Mouse (Mus musculus) liver, embryonic 14.5 days (tissue): ENCODE results near the gene Atg2a.

Experiments
- CTCF ChIP-seq: IDR thresholded peaks from 2 replicates; pipeline ENCODE4 v1.5.1; 2016; ENCODE audit warnings: antibody characterized with exemption, low read depth, control low read depth
- EP300 ChIP-seq: IDR thresholded peaks from 2 replicates; pipeline ENCODE4 v1.6.1; 2016; ENCODE audit warnings: antibody characterized with exemption, low read depth

DNA sequence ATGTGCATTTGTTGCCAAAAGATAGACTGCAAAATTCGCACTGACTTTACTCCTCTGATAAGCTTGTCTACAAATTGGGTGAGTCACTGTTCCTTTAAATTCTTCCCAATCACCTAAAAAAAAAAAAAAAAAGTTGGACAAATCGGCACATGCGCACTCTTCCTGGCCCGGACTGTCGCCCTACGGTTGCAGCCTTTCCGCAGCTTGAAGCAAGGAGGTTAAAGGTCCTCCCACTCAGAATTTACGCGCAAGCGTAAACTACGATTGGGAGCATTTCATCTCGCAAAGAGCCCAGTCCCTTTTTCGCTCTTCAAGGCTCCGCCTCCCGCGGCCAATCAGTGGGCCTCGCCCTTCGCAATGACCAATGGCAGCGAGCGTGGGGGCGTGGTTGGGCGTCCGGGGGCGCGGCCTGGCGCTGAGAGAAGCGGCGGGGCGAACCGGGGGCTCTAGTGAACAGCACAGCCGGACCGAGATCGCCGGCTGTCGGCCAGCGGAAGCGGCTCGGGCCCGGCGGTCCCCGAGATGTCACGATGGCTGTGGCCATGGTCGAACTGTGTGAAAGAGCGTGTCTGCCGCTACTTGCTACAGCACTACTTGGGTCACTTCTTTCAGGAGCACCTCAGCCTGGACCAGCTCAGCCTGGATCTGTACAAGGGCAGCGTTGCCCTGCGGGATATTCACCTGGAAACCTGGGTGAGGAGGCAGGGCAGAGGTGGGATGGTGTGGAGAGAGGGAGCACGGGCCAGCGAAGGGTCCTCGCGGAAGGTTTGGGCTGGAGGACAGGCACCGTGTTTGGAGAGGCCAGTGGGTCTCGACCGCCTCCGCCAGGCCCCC is at the start of gene Atg2a:
- peak; percentile 14; the same call in 1 of the 2 replicates for TF ChIP-seq CTCF
- no peak for TF ChIP-seq EP300
